Mouse (Mus musculus): ENCODE results near the gene Thg1l. TPM values are rescaled to one million over a fixed set of nuclear protein-coding genes. Genes with fewer than 3 reads are reported as not detected.

Gene Thg1l
- 10 to 100 TPM in 1 of 4 experiments, 1 to 10 TPM in 3; 7.4 to 10.8 (median 9.2) TPM for total RNA-seq (2022)

- DNase-seq (ENCODE audit: low spot score in 2 of 2), result peak; percentile 88 to 90
Observed at GRCm38 (mm10) chr11:45955127-45955627, at the start of gene Thg1l. TSS of gene Thg1l (minus strand) at chr11:45955494.

GRCm38 (mm10) chr11:45992087-45992486 lies 36.8 kb upstream of the Thg1l start:
- DNase-seq (ENCODE audit: low spot score in 2 of 2), result no peak

- no peak for DNase-seq (ENCODE audit: low spot score in 2 of 2)
Observed at GRCm38 (mm10) chr11:45991604-45992003, 36.3 kb upstream of the Thg1l start.

- DNase-seq (ENCODE audit: low spot score in 2 of 2), result no peak
Observed at GRCm38 (mm10) chr11:45980893-45981253, 25.6 kb upstream of the Thg1l start.

GRCm38 (mm10) chr11:45979946-45980892 lies 24.9 kb upstream of the Thg1l start, which contains the start of gene Sox30:
TSS of gene Sox30 (plus strand) at chr11:45980310.
- DNase-seq (ENCODE audit: low spot score in 2 of 2), result peak in 1 of 2 experiments; percentile 30

GRCm38 (mm10) chr11:45976061-45976460 lies 20.8 kb upstream of the Thg1l start:
- DNase-seq (ENCODE audit: low spot score in 2 of 2), result no peak

GRCm38 (mm10) chr11:45974466-45974865 lies 19.2 kb upstream of the Thg1l start:
- no peak for DNase-seq (ENCODE audit: low spot score in 2 of 2)

GRCm38 (mm10) chr11:45973635-45974034 lies 18.3 kb upstream of the Thg1l start:
- DNase-seq (ENCODE audit: low spot score in 2 of 2), result no peak

GRCm38 (mm10) chr11:45968466-45968865 lies 13.2 kb upstream of the Thg1l start:
- no peak for DNase-seq (ENCODE audit: low spot score in 2 of 2)

- DNase-seq (ENCODE audit: low spot score in 2 of 2), result no peak
Observed at GRCm38 (mm10) chr11:45966896-45967295, 11.6 kb upstream of the Thg1l start.

GRCm38 (mm10) chr11:45960003-45960402 lies 4.7 kb upstream of the Thg1l start:
- no peak for DNase-seq (ENCODE audit: low spot score in 2 of 2)

- no peak for DNase-seq (ENCODE audit: low spot score in 2 of 2)
Observed at GRCm38 (mm10) chr11:45959598-45959997, 4.3 kb upstream of the Thg1l start.

- DNase-seq (ENCODE audit: low spot score in 2 of 2), result peak in 1 of 2 experiments; percentile 42
Observed at GRCm38 (mm10) chr11:45947491-45947890, 7.8 kb downstream of the Thg1l start.

GRCm38 (mm10) chr11:45946796-45947195 lies 8.5 kb downstream of the Thg1l start:
- peak in 1 of 2 experiments; percentile 33 for DNase-seq (ENCODE audit: low spot score in 2 of 2)

GRCm38 (mm10) chr11:45944643-45945156 lies 10.6 kb downstream of the Thg1l start, which contains the start of gene Lsm11:
TSS of gene Lsm11 (minus strand) at chr11:45944935.
- DNase-seq (ENCODE audit: low spot score in 2 of 2), result peak; percentile 88 to 98

- DNase-seq (ENCODE audit: low spot score in 2 of 2), result no peak
Observed at GRCm38 (mm10) chr11:45943891-45944642, 11.2 kb downstream of the Thg1l start.

- peak; percentile 29 to 51 for DNase-seq (ENCODE audit: low spot score in 2 of 2)
Observed at GRCm38 (mm10) chr11:45943108-45943705, 12.1 kb downstream of the Thg1l start.

- DNase-seq (ENCODE audit: low spot score in 2 of 2), result no peak
Observed at GRCm38 (mm10) chr11:45942281-45942680, 13.0 kb downstream of the Thg1l start.

- no peak for DNase-seq (ENCODE audit: low spot score in 2 of 2)
Observed at GRCm38 (mm10) chr11:45938917-45939316, 16.4 kb downstream of the Thg1l start.

- DNase-seq (ENCODE audit: low spot score in 2 of 2), result no peak
Observed at GRCm38 (mm10) chr11:45937478-45937877, 17.8 kb downstream of the Thg1l start.

GRCm38 (mm10) chr11:45932771-45933170 lies 22.5 kb downstream of the Thg1l start:
- no peak for DNase-seq (ENCODE audit: low spot score in 2 of 2)
